Mouse (Mus musculus) G1E (cell line): ENCODE data around the gene 1810046K07Rik. TPM values are rescaled to one million over a fixed set of nuclear protein-coding genes. Genes with fewer than 3 reads are reported as not detected.

Source experiments
- ATAC-seq: 2 replicates; pipeline ENCODE4 v1.8.0; 2016; ENCODE audit warnings: mild to moderate bottlenecking; ENCODE audit not compliant: insufficient number of reproducible peaks, poor library complexity, low FRiP score, severe bottlenecking; ENCODE audit errors: extremely low read depth
- DNase-seq: peaks from one replicate; pipeline ENCODE4 v3.0.0; 2012; ENCODE audit warnings: low spot score
- H3K27me3 ChIP-seq: 2 replicates; pipeline ENCODE4 v1.6.1; 2012; ENCODE audit warnings: mild to moderate bottlenecking, low read length, inconsistent platforms; ENCODE audit not compliant: insufficient read depth
- H3K36me3 ChIP-seq: replicated peaks from 2 replicates; pipeline ENCODE3; 2012; ENCODE audit warnings: mild to moderate bottlenecking, inconsistent platforms
- H3K4me1 ChIP-seq: 2 replicates; pipeline ENCODE4 v1.6.1; 2012; ENCODE audit warnings: low read depth, low read length, inconsistent platforms, mixed read lengths; ENCODE audit not compliant: insufficient read depth
- H3K4me3 ChIP-seq: 2 replicates; pipeline ENCODE4 v1.5.1; 2012; ENCODE audit warnings: low read depth, mild to moderate bottlenecking, inconsistent platforms, low read length, moderate library complexity, mixed read lengths
- H3K9me3 ChIP-seq: replicated peaks from 2 replicates; pipeline ENCODE4 v1.6.1; 2012; ENCODE audit warnings: inconsistent platforms
- CTCF ChIP-seq: IDR thresholded peaks from 2 replicates; pipeline ENCODE4 v1.5.1; 2012; ENCODE audit warnings: low read depth, low read length, inconsistent platforms, mixed read lengths
- GATA1 ChIP-seq: IDR thresholded peaks from 2 replicates; pipeline ENCODE4 v1.6.1; 2012; ENCODE audit warnings: borderline replicate concordance, low read length, inconsistent platforms, mixed read lengths
- GATA2 ChIP-seq: IDR thresholded peaks from 2 replicates; pipeline ENCODE4 v1.6.1; 2012; ENCODE audit warnings: low read depth, low read length, inconsistent platforms, borderline replicate concordance
- POLR2AphosphoS5 ChIP-seq: IDR thresholded peaks from 2 replicates; pipeline ENCODE4 v1.6.1; 2012; ENCODE audit warnings: low read depth, low read length, inconsistent platforms; ENCODE audit not compliant: insufficient replicate concordance
- TAL1 ChIP-seq: conservative IDR thresholded peaks from 2 replicates; pipeline ENCODE4 v1.6.1; 2012; ENCODE audit warnings: low read depth, low read length, inconsistent platforms, mixed read lengths
- polyA plus RNA-seq: library from polyadenylated mRNA; stranded (reverse); fragments of >175 nt; gene quantifications from 2 replicates; pipeline ENCODE4 v1.2.3, GENCODE M21; 2012
- total RNA-seq, 2 experiments: library from RNA; stranded (forward) in 1 of 2; stranded (reverse) in 1 of 2; fragments of 200-1000 nt in 1 of 2; fragments of >200 nt in 1 of 2; fragmentation: Nextera tagmentation in 1 of 2; gene quantifications; 2 replicates each; pipeline ENCODE4 v1.2.3; 2014 to 2017

1810046K07Rik gene
- total and polyA plus RNA-seq, 3 experiments: not detected

- H3K4me1 ChIP-seq: 0 out of 2 replicates have a peak, but pooled peaks cover 3% of the 10 kb centered on the region
- DNase-seq (no peak), ATAC-seq (no peak)
- TF ChIP-seq POLR2AphosphoS5 (no peak), TAL1 (no peak), GATA1 (no peak), CTCF (no peak), GATA2 (no peak)
- no peaks in the 10 kb centered on the region for H3K9me3 ChIP-seq
- no peak overlapping the region for H3K4me3 ChIP-seq
- peaks cover 16% of the 10 kb centered on the region for H3K27me3 ChIP-seq
- H3K36me3 ChIP-seq: no peaks in the 10 kb centered on the region
These were observed 17.1 kb upstream of the 1810046K07Rik start for GRCm38 (mm10) chr9:51345768-51346167.

- Histone ChIP-seq H3K27me3 (peaks cover 26% of the 10 kb centered on the region), H3K4me1 (peaks cover 11% of the 10 kb centered on the region), H3K4me3 (no peak overlapping the region), H3K36me3 (no peaks in the 10 kb centered on the region), H3K9me3 (no peaks in the 10 kb centered on the region)
- peak; percentile 33 for DNase-seq
- TF ChIP-seq GATA1: no peak
- TF ChIP-seq CTCF: peak; percentile 91
- ATAC-seq: peak; percentile 49; the same call in 1 of the 2 replicates
These were observed 6.7 kb upstream of the 1810046K07Rik start for GRCm38 (mm10) chr9:51335294-51336010.

GRCm38 (mm10) chr9:51331449-51332238 is 2.9 kb upstream of the 1810046K07Rik start:
- Histone ChIP-seq H3K4me3 (no peak overlapping the region), H3K9me3 (no peaks in the 10 kb centered on the region), H3K36me3 (no peaks in the 10 kb centered on the region), H3K4me1 (peaks cover 11% of the 10 kb centered on the region), H3K27me3 (peaks cover 28% of the 10 kb centered on the region)
- TF ChIP-seq TAL1 (no peak), GATA1 (no peak), POLR2AphosphoS5 (no peak), CTCF (no peak), GATA2 (no peak)
- ATAC-seq (no peak), DNase-seq (no peak)

GRCm38 (mm10) chr9:51327555-51327903 is 1.2 kb downstream of the 1810046K07Rik start:
- no peak for TF ChIP-seq CTCF
- no peak for TF ChIP-seq GATA2
- TF ChIP-seq GATA1: no peak
- no peak for TF ChIP-seq POLR2AphosphoS5
- TF ChIP-seq TAL1: no peak
- Histone ChIP-seq H3K9me3 (no peaks in the 10 kb centered on the region), H3K4me3 (no peak overlapping the region), H3K4me1 (peaks cover 10% of the 10 kb centered on the region), H3K27me3 (peaks cover 19% of the 10 kb centered on the region), H3K36me3 (no peaks in the 10 kb centered on the region)
- DNase-seq: no peak
- no peak for ATAC-seq

GRCm38 (mm10) chr9:51326619-51327554 is 1.8 kb downstream of the 1810046K07Rik start:
- Histone ChIP-seq H3K9me3 (no peaks in the 10 kb centered on the region), H3K4me3 (no peak overlapping the region), H3K27me3 (peaks cover 15% of the 10 kb centered on the region), H3K36me3 (no peaks in the 10 kb centered on the region), H3K4me1 (peaks cover 13% of the 10 kb centered on the region)
- ATAC-seq: no peak
- DNase-seq: no peak
- TF ChIP-seq CTCF: no peak
- no peak for TF ChIP-seq POLR2AphosphoS5
- no peak for TF ChIP-seq GATA1
- TF ChIP-seq TAL1: no peak
- no peak for TF ChIP-seq GATA2
